Mouse (Mus musculus): ENCODE results near the gene Pi4kb.

DNA sequence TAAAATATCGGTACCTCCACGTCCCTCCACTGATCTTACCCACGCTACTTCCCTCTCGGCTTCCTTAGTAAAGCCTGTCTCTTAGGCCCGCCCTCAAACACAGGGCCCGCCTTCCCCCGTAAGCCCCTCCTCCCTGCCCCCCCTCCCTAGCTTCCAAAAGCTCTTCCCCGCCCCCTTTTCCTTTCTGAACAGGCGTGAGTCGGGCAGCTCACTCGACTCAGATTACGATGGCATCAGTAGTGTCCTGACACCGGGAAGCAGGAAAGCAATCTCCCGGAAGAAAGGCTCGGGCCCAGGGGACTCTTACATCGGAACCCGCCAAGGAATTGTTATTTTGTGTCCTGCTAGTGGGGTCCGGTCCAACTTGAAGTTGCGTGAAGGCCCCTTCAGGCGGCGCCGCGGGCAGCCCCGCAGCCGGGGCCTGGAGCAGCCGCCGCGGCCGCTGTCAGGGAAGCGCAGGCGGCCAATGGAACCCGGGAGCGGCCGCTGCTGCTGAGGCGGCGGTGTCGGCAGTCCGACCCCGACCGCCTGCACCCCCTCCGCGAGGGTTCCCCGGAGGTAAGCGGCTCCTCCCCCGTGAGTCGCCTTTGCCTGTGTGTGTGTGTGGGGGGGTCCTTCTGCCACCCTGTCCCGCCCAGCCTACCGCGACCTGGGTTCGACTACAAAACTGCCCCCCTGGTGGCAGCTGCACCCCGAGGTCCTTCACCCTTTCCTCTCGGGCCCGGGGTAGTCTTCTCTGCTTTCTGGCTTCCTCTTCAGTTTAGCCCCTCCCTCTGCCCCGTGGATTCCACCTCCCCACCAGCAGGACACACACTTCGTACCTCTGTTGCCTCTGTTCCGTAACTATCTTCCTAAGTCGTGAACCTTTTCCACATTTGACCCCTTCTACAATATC, at the start of gene Pi4kb:
- TF ChIP-seq CTCF (IDR thresholded peaks at IDR 0.05; ENCODE audit: extremely low read depth, insufficient read depth, insufficient read length, insufficient replicate concordance) (no peak), POLR2A (IDR thresholded peaks at IDR 0.05; ENCODE audit: low read depth, low read length) (peak; percentile 29; the same call in 1 of the 2 replicates)

Measured in spleen, adult 2 months (tissue).